13 mouse cellular contexts compared by ENCODE assay signal in genomic region chr14:46661118-46661791, GRCm38 (mm10).
A peak's percentile ranks its signal among the peaks of the same experiment; 100 is the strongest.
DNase-seq lines count a peak whose midpoint lies in the region; ATAC-seq lines count a peak whose summit lies in the region.
"Had no signal": no experiment of that assay in that cellular context is flagged by ENCODE, and none has a peak within 500 bp of the region (broad histone marks: within the 10 kb centered on the region; RNA-seq: fewer than 3 reads in every experiment).

No protein-coding gene starts in this region.

- H3K27me3 ChIP-seq in heart, embryonic 12.5 days (replicated peaks), result no peaks in the 10 kb centered on the region
- H3K27me3 ChIP-seq in midbrain, embryonic 12.5 days, result peaks cover 4% of the 10 kb centered on the region; the same call in 1 of the 2 replicates
- H3K27me3 ChIP-seq in midbrain, embryonic 11.5 days (ENCODE audit: control insufficient read depth, insufficient read depth, low read length), result no peaks in the 10 kb centered on the region
- peaks cover 4% of the 10 kb centered on the region; the same call in 1 of the 2 replicates for H3K27me3 ChIP-seq in forebrain, embryonic 14.5 days (replicated peaks; ENCODE audit: control insufficient read depth, insufficient read depth, low read length)

- no peaks in the 10 kb centered on the region for H3K36me3 ChIP-seq in heart, embryonic 12.5 days
- no peaks in the 10 kb centered on the region for H3K36me3 ChIP-seq in midbrain, embryonic 12.5 days
- no peaks in the 10 kb centered on the region for H3K36me3 ChIP-seq in midbrain, embryonic 11.5 days (ENCODE audit: control insufficient read depth, insufficient read depth, low read length)
- no peaks in the 10 kb centered on the region for H3K36me3 ChIP-seq in forebrain, embryonic 14.5 days (ENCODE audit: control insufficient read depth, insufficient read depth, low read length)

- H3K27ac ChIP-seq in heart, embryonic 12.5 days (ENCODE audit: poor library complexity, severe bottlenecking), result no peak overlapping the region
- H3K27ac ChIP-seq in midbrain, embryonic 12.5 days (replicated peaks), result no peak overlapping the region
- H3K27ac ChIP-seq in midbrain, embryonic 11.5 days (ENCODE audit: low read depth, low read length), result no peak overlapping the region
- H3K27ac ChIP-seq in forebrain, embryonic 14.5 days (ENCODE audit: low read depth, low read length), result no peak overlapping the region
- H3K27ac ChIP-seq: left cerebral cortex, adult 2 months had no signal

- no peak overlapping the region for H3K9ac ChIP-seq in heart, embryonic 12.5 days
- H3K9ac ChIP-seq in midbrain, embryonic 12.5 days (replicated peaks), result no peak overlapping the region
- H3K9ac ChIP-seq in midbrain, embryonic 11.5 days (ENCODE audit: low read length), result no peak overlapping the region
- H3K9ac ChIP-seq in forebrain, embryonic 14.5 days (ENCODE audit: low read length), result no peak overlapping the region

- no peaks in the 10 kb centered on the region for H3K9me3 ChIP-seq in heart, embryonic 12.5 days (replicated peaks)
- H3K9me3 ChIP-seq in midbrain, embryonic 12.5 days, result no peaks in the 10 kb centered on the region
- H3K9me3 ChIP-seq in midbrain, embryonic 11.5 days (ENCODE audit: control insufficient read depth, low read length), result no peaks in the 10 kb centered on the region
- H3K9me3 ChIP-seq in forebrain, embryonic 14.5 days (replicated peaks; ENCODE audit: control insufficient read depth, low read length), result no peaks in the 10 kb centered on the region

- peaks cover 14% of the 10 kb centered on the region for H3K4me1 ChIP-seq in heart, embryonic 12.5 days (replicated peaks)
- H3K4me1 ChIP-seq in midbrain, embryonic 12.5 days, result peaks cover 13% of the 10 kb centered on the region
- H3K4me1 ChIP-seq in midbrain, embryonic 11.5 days (ENCODE audit: control insufficient read depth, insufficient read depth, low read length), result peaks cover 10% of the 10 kb centered on the region
- H3K4me1 ChIP-seq in forebrain, embryonic 14.5 days (ENCODE audit: control insufficient read depth, insufficient read depth, low read length), result 0 out of 2 replicates have a peak, but pooled peaks cover 4% of the 10 kb centered on the region

- WGBS in heart, embryonic 12.5 days, result 37% methylated on average over 3 of the region's 3 CpGs
- WGBS in midbrain, embryonic 12.5 days, result 18% methylated on average over 3 of the region's 3 CpGs
- WGBS in midbrain, embryonic 11.5 days, result 21% methylated on average over 3 of the region's 3 CpGs
- WGBS in forebrain, embryonic 14.5 days, result 22% methylated on average over 3 of the region's 3 CpGs

- peak overlapping the region; percentile 25; the same call in 1 of the 2 replicates for H3K4me2 ChIP-seq in heart, embryonic 12.5 days
- no peak overlapping the region for H3K4me2 ChIP-seq in midbrain, embryonic 12.5 days (replicated peaks)
- no peak overlapping the region for H3K4me2 ChIP-seq in midbrain, embryonic 11.5 days
- H3K4me2 ChIP-seq in forebrain, embryonic 14.5 days (ENCODE audit: low read length), result no peak overlapping the region

- H3K4me3 ChIP-seq in heart, embryonic 12.5 days, result no peak overlapping the region
- no peak overlapping the region for H3K4me3 ChIP-seq in midbrain, embryonic 12.5 days
- H3K4me3 ChIP-seq in midbrain, embryonic 11.5 days (ENCODE audit: low read depth, low read length), result no peak overlapping the region
- H3K4me3 ChIP-seq in forebrain, embryonic 14.5 days (ENCODE audit: low read depth, low read length), result no peak overlapping the region
- H3K4me3 ChIP-seq: left cerebral cortex, adult 2 months had no signal

- ATAC-seq in heart, embryonic 12.5 days (ENCODE audit: insufficient number of reproducible peaks, low FRiP score), result no peak
- peak; percentile 12; the same call in 1 of the 2 replicates for ATAC-seq in midbrain, embryonic 12.5 days (ENCODE audit: low FRiP score, low read depth)
- no peak for ATAC-seq in midbrain, embryonic 11.5 days (ENCODE audit: low FRiP score)
- peak; percentile 46; the same call in 1 of the 2 replicates for ATAC-seq in forebrain, embryonic 14.5 days
- ATAC-seq: CD4-positive, CD25-positive, alpha-beta regulatory T cell, adult 4 months had no signal

- DNase-seq in heart, postnatal 4 days, result no peak
- no peak for DNase-seq in midbrain, embryonic 11.5 days (ENCODE audit: low spot score, missing footprints)
- DNase-seq in forebrain, embryonic 14.5 days (ENCODE audit: low spot score), result peak; percentile 51
- DNase-seq in right cerebral cortex, postnatal 14 days, result peak; percentile 21
- no peak for DNase-seq in urinary bladder, postnatal 10 days (ENCODE audit: low spot score)
- no peak for DNase-seq in spleen, adult 12 weeks (ENCODE audit: low spot score)
- DNase-seq: cerebellum, adult 18-20 months; heart, adult 11 months; kidney, adult 2 months had no signal

Comparison
In these comparisons a context has a peak if more than half of its experiments do, and no peak if none do; other contexts are left out.
1. ATAC-seq: peak in midbrain, embryonic 12.5 days (single experiment) and forebrain, embryonic 14.5 days (single experiment); none in heart, embryonic 12.5 days (single experiment) and midbrain, embryonic 11.5 days (single experiment).
2. DNase-seq: peak in forebrain, embryonic 14.5 days (single experiment) and right cerebral cortex, postnatal 14 days (single experiment); none in heart, postnatal 4 days (single experiment), midbrain, embryonic 11.5 days (single experiment), urinary bladder, postnatal 10 days (single experiment) and spleen, adult 12 weeks (single experiment).